In genomic region chr9:17611146-17611545, GRCm38 (mm10) we compare ENCODE assay signal across 11 mouse cellular contexts.
"Had no signal": no experiment of that assay in that cellular context is flagged by ENCODE, and none has a peak within 500 bp of the region (broad histone marks: within the 10 kb centered on the region; RNA-seq: fewer than 3 reads in every experiment).

No protein-coding gene starts in this region.

- DNase-seq: right cerebral cortex, adult 18-20 months; right cerebral cortex, postnatal 14 days; right cerebral cortex, postnatal 25 days; right cerebral cortex, postnatal 4 days; spleen, adult 18-20 months; thymus, adult 18-20 months; thymus, adult 2 months; thymus, postnatal 14 days; thymus, postnatal 25 days; thymus, postnatal 36 days; thymus, postnatal 4 days had no signal
